Mouse (Mus musculus) frontal cortex, postnatal 25 days (tissue): ENCODE results near the gene Hus1b.

Experiments used
- DNase-seq, 2 experiments: peaks; one replicate each; pipeline ENCODE4 v3.0.0; 2022; ENCODE audit warnings: low spot score in 2 of 2

Hus1b gene

GRCm38 (mm10) chr13:30947540-30947939 is at the start of gene Hus1b:
Hus1b (minus strand) TSS chr13:30947759.
- DNase-seq = no peak

GRCm38 (mm10) chr13:30994249-30994858 is 46.8 kb upstream of the Hus1b start:
- DNase-seq = no peak

DNA sequence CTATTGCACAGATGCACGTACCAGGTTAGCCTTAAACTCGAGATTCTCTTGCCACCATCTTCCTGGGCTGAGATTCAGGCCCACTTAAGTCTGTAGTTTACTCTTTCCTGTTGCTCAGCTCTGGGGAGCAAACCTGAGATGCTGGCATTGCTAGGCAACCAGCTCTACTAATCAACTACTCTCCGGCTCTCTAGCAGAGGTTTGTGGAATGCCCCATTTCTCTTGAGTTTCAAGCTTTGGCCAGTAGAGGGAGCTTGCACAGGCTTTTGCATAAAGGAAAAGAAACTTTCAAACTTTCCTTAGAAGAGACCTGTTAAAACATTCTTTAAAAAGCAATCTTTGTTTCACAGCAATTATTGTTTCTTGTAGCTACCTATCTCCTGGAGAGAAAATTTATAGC is 46.3 kb upstream of the Hus1b start:
- peak in 1 of 2 experiments; percentile 64 for DNase-seq

DNA sequence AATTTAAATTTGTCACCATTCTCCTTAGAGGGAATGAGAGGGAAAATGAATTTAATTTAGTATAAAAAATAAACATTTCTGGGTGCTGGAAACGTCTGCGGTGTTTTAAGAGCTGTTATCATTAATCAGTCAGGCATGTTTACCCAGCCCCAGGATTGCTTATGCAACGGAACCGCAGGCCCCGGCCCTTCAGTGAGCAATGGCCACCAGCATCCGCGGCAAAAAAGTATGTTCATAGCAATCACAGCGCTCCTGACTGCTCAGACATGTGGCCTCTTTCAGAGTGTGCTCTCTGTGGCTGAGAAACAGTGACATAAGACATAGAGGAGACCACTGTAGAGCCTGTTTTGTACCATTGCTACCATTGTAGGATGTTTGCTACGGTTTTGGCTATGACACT is 42.7 kb upstream of the Hus1b start:
- no peak for DNase-seq

GRCm38 (mm10) chr13:30989710-30990109 is 42.2 kb upstream of the Hus1b start:
- DNase-seq = no peak

GRCm38 (mm10) chr13:30987686-30988085 is 40.1 kb upstream of the Hus1b start:
- DNase-seq = no peak

DNA sequence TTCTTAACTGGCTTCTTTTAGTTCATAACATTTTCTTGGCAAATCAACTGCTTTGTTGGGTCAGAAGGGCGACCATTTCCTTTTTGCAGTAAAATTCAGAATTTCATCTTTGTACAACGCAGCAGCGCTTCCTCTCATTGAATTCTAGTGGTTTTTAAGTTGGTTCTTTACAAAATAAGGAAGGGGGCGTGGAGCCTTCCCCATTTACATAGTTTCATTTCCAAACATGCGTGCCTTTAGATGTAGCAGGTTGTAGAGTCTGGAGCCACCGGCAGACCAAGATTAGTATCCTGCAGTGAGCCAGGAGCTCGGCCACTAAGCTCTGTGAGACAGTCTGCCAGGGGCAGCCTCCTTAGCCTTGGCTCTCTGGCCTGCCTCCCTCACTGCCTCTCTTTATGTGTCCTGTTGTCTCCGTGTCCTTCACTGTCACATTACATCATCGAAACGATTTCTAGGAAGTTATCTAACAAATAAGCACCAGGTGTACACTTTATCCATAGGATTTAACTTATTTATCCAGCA is 39.4 kb upstream of the Hus1b start:
- DNase-seq = no peak

DNA sequence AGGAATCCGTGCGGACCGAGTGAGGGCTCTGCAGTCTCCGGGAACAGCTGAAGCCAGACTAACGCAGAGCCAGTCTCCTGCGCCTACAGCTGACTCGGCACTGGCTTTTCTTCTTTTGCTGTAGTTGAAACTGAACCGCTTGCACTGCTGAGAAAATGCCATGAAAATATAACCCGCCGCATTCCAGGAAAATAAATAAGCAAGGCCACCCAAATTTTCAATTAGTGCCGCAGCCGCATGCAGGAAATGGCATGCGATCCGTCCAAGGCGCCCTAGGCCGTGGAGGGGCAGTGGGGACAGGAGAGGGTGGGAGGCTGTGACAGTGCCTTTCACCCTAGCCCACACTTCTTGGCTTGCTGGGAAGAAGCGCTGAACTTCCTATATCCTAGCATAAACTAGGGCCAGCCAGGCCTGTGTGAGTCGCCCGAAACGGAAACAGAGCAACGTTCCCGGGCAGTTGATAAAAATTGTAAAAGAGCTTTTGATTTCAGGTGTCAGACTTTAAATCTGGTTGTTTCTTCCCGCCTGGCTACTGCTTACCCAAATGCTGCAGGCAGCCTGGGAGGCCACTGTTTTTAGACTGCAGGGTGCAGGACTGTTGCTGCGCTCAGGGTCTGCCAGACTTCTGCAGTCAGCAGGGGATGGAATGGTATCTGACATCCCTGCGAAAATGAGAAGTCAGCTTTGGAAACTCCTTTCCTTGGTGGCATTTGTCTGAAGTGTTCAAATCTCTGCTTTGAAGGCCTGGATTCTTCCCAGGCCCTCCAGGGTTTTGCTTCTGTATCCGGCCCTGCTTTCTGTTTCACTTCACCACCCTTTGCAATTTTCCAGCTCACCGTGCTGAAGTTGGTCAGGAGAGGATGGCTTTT is 38.3 kb upstream of the Hus1b start:
- no peak for DNase-seq

GRCm38 (mm10) chr13:30985275-30985597 is 37.7 kb upstream of the Hus1b start:
- DNase-seq = peak in 1 of 2 experiments; percentile 16

- DNase-seq = no peak
Observed at GRCm38 (mm10) chr13:30981666-30982065, 34.1 kb upstream of the Hus1b start.

- no peak for DNase-seq
Observed at GRCm38 (mm10) chr13:30978224-30978623, 30.7 kb upstream of the Hus1b start.

GRCm38 (mm10) chr13:30976536-30977084 is 29.1 kb upstream of the Hus1b start:
- DNase-seq = no peak

- no peak for DNase-seq
Observed at GRCm38 (mm10) chr13:30974247-30974630, 26.7 kb upstream of the Hus1b start.

GRCm38 (mm10) chr13:30973501-30974246 is 26.1 kb upstream of the Hus1b start, which contains the start of the genes Exoc2 and Gm5447:
Exoc2 (minus strand) TSS chr13:30974093.
Gm5447 (plus strand) TSS chr13:30974204.
- DNase-seq = peak; percentile 63 to 67

DNA sequence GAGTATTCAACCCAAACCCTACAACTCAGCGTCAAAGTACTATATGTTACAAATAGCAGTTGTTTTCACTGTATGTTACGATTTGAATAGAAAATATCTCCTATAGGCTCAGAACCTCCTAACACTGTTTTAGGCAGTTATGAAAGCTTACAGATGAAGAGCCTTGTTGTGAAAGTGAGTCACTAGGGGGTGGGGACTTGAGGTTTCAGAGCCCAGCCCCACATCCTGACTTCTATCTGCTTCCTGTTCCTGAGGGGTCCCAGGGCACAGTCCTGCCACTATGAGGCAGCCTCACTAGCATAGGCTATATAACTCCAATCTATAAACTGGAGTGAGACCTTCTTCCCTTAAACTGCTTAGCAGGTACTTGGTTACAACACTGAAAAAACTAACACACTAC is 24.5 kb upstream of the Hus1b start:
- no peak for DNase-seq

DNA sequence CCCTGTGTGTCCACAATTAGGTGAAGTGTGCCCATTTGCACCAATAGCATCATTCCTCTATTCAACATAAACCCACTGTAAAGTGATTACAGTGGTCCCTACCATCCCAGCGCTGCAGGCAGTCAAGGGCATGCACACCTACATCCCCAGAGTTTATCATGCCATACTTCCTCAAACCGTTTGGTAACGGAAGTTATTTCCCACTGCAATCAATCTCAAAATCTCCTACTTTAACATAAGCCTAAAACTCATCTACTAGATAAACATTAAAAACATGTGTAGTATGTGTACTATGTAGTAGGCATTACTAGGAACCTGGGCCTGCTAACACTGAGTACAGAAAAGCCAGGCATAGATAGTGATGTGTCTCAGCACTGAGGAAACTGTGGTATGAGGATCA is 23.5 kb upstream of the Hus1b start:
- DNase-seq = no peak

DNA sequence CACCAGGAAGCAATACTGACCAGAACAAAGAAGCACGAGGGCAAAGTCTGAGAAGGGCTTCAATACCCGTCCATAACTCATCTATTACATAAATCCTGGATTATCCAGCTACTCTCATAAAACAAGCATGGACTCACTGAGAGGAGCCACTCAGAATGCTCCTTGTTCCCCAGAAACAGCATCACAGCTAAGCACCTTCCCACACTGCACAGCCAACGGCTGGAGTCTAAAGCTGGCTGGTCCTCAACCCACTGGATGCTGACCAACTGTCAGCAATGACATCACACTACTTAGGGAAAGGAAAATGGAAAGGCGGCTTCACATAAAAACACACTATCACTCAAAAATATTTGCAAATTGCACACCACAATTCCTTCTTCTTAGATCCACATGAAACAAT is 20.8 kb upstream of the Hus1b start:
- no peak for DNase-seq

- no peak for DNase-seq
Observed at GRCm38 (mm10) chr13:30966507-30966911, 18.9 kb upstream of the Hus1b start.

DNA sequence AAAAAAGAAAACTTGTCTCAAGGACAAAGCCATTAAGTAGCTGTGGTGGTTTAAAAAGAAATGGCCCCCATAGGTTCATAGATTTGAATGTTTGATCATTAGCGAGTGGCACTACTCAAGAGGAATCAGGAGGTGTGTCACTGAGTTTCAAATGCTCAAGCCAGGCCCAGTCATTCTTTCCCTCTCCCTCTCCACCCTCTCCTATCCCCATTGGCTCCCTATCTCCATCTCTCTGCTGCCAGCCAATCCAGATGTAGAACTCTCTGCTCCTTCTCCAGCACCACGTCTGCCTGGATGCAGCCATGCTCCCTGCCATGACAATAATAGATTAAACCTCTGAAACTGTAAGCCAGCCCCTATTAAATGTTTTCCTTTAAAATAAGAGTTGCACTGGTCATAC is 14.4 kb upstream of the Hus1b start:
- DNase-seq = no peak

- no peak for DNase-seq
Observed at GRCm38 (mm10) chr13:30960714-30961113, 13.2 kb upstream of the Hus1b start.

GRCm38 (mm10) chr13:30953580-30953979 is 6.0 kb upstream of the Hus1b start:
- DNase-seq = no peak

- no peak for DNase-seq
Observed at GRCm38 (mm10) chr13:30952044-30952443, 4.5 kb upstream of the Hus1b start.
